Mouse (Mus musculus) lung, embryonic 15.5 days (tissue): ENCODE measurements around the gene Ptprt. TPM values are rescaled to one million over a fixed set of nuclear protein-coding genes. Genes with fewer than 3 reads are reported as not detected.

Experiments used
- ATAC-seq: fragments of 200-750 bp; cut with Nextera tagmentation; 2 replicates; pipeline ENCODE4 v1.8.0; 2017; ENCODE audit warnings: moderate number of reproducible peaks, borderline replicate concordance; ENCODE audit not compliant: low FRiP score, low TSS enrichment; ENCODE audit errors: extremely low read depth
- H3K27ac ChIP-seq: fragments of 300-500 bp; sonication (generic); 2 replicates; pipeline ENCODE4 v1.5.1; 2015; ENCODE audit warnings: moderate library complexity, mild to moderate bottlenecking, inconsistent platforms
- H3K27me3 ChIP-seq: fragments of 300-500 bp; sonication (generic); 2 replicates; pipeline ENCODE4 v1.6.1; 2015; ENCODE audit warnings: inconsistent platforms
- H3K36me3 ChIP-seq: fragments of 300-500 bp; sonication (generic); 2 replicates; pipeline ENCODE4 v1.6.1; 2015; ENCODE audit warnings: inconsistent platforms
- H3K4me1 ChIP-seq: fragments of 300-500 bp; sonication (generic); 2 replicates; pipeline ENCODE4 v1.6.1; 2015; ENCODE audit warnings: inconsistent platforms
- H3K4me2 ChIP-seq: fragments of 300-500 bp; sonication (generic); 2 replicates; pipeline ENCODE4 v1.6.1; 2015; ENCODE audit warnings: inconsistent platforms, mild to moderate bottlenecking, moderate library complexity
- H3K4me3 ChIP-seq: fragments of 300-500 bp; sonication (generic); 2 replicates; pipeline ENCODE4 v1.5.1; 2015; ENCODE audit warnings: mild to moderate bottlenecking, inconsistent platforms
- H3K9ac ChIP-seq: fragments of 300-500 bp; sonication (generic); 2 replicates; pipeline ENCODE4 v1.6.1; 2015; ENCODE audit warnings: inconsistent platforms
- H3K9me3 ChIP-seq: fragments of 300-500 bp; sonication (generic); 2 replicates; pipeline ENCODE4 v1.6.1; 2016; ENCODE audit warnings: inconsistent platforms
- WGBS: fragments of 180-500 bp; shearing (Covaris S2); methylation state at CpG from one replicate; pipeline ENCODE4 v1.1.7; 2015; 5-methylcytosine and 5-hydroxymethylcytosine counted together
- polyA plus RNA-seq: library from polyadenylated mRNA; unstranded; fragments of >200 nt; fragmentation: Nextera tagmentation; extraction: Ambion mirVana; gene quantifications from 2 replicates; pipeline ENCODE4 v1.2.1, GENCODE M21; 2015

Ptprt gene
- polyA plus RNA-seq, 1 experiment from 2014 or later = 1.6 TPM

DNA sequence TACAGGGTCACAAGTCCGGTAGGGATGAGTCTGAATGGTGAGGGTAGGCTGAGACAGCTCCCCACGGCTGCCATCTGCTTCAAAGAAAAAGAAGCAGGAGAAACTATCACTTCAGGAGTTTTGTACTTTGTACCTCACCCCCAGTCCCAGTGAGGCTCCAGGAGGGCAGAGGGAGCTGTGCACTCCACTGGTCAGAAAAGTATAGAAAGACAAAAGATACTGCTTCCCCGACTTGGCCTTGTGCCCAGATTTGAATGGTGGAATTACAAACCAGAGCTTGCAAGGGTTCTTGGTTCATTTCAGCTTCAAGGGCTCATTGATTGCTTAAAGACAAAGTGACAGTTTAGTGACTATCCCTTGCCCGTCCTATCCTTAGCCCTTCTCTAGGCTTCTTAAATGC is 1053.6 kb downstream of the Ptprt start:
- no peak overlapping the region for H3K4me2 ChIP-seq
- H3K9ac ChIP-seq = no peak overlapping the region
- no peaks in the 10 kb centered on the region for H3K4me1 ChIP-seq
- H3K27me3 ChIP-seq = no peaks in the 10 kb centered on the region
- H3K9me3 ChIP-seq = no peaks in the 10 kb centered on the region
- no peak for ATAC-seq
- H3K4me3 ChIP-seq = no peak overlapping the region
- no peaks in the 10 kb centered on the region for H3K36me3 ChIP-seq
- no peak overlapping the region for H3K27ac ChIP-seq
- WGBS = 70% methylated on average over 4 of the region's 4 CpGs

DNA sequence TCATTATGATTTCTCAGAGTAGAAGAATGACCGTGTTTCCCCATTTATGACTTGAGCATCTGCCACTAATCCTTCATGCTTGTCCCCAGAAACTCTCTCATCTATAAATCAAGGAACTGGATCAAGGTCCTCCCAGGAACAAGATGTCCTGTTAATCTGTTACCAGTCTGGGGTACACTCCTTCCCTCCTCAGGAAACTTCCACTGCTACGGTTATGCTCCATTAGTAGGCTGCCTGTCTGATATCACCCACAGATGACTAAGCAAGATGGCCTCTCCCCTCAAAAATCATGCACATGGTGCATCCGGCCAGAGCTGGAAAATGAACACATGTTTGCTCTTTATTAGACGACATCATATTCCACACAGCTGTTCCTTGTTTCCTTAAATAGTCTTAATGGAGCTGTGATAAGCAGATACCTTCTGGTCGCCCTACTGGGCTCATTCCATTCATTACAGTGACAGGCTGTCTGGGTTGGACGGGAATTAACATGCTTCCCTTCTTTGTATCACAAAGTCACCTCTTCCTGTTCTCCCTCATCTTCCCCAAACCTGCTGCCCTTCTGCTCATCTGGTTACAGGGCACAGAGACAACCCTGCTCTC is 1060.6 kb downstream of the Ptprt start:
- no peak for ATAC-seq
- 40% methylated on average over 6 of the region's 6 CpGs for WGBS

DNA sequence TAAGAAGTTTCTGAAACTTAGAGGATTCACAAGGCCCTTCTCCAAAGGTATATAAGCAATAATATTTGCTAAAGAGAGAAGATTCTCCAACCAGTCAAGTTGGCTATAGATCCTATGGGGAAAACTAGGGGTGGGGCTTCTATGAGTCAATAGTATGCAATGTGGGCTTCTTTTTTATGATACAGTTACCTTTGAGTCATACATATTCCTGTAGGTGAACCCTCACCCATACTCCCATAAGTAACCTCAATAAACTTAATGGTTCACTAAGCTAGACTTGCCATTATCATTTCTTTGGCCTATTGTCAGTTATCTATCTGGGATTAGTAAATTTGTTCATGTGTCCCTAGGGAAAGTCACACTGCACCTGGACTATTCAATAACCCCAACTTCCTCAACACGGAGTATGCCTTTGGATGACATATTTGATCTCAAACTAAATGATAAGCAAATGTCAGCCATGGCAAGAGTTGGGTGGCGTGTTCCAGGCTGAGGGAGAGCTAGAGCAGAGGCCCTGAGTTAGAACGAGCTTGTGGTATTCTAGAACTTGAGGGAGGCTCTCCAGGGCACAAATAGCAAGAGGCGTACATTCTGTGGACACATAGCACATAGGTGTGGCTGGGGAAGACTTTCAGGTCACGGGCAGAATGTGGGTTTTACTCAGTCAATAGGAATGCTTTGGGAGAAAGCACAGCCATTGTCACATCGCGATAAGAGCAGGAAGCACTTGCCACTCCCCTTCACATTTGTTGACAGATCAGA is 1067.4 kb downstream of the Ptprt start:
- 68% methylated on average over 7 of the region's 7 CpGs for WGBS
- Histone ChIP-seq H3K4me3 (no peak overlapping the region), H3K9ac (no peak overlapping the region), H3K27ac (no peak overlapping the region), H3K9me3 (no peaks in the 10 kb centered on the region), H3K36me3 (no peaks in the 10 kb centered on the region), H3K4me1 (no peaks in the 10 kb centered on the region), H3K4me2 (no peak overlapping the region), H3K27me3 (no peaks in the 10 kb centered on the region)
- ATAC-seq = no peak

More for the DNA sequence above, 1060.6 kb downstream of the Ptprt start:
- Histone ChIP-seq H3K9ac (no peak overlapping the region), H3K4me1 (no peaks in the 10 kb centered on the region), H3K27me3 (no peaks in the 10 kb centered on the region), H3K4me3 (no peak overlapping the region), H3K36me3 (no peaks in the 10 kb centered on the region), H3K9me3 (no peaks in the 10 kb centered on the region), H3K4me2 (no peak overlapping the region), H3K27ac (no peak overlapping the region)

DNA sequence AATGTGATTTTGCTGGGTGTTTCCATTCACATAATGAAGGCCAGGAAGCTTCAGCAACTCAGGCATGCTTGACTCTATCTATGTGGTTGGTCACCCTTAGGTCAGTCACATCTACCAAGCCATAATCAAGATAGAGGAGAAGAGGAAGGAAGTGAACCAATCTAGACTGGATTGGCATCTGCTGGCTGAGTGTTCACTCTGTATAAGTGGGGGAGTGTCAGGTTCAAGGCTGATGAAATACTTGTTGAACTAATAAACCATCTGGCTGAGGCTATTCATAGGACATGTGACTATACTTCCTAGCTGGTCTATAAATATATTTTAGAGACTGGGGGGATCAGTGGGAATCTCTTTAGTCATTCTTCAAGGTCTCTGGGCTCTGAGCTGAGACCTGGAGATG is 1086.5 kb downstream of the Ptprt start:
- Histone ChIP-seq H3K27me3 (no peaks in the 10 kb centered on the region), H3K4me2 (no peak overlapping the region), H3K9ac (no peak overlapping the region), H3K4me3 (no peak overlapping the region), H3K9me3 (no peaks in the 10 kb centered on the region), H3K27ac (no peak overlapping the region), H3K4me1 (peaks cover 12% of the 10 kb centered on the region; the same call in 1 of the 2 replicates), H3K36me3 (no peaks in the 10 kb centered on the region)
- ATAC-seq = no peak

DNA sequence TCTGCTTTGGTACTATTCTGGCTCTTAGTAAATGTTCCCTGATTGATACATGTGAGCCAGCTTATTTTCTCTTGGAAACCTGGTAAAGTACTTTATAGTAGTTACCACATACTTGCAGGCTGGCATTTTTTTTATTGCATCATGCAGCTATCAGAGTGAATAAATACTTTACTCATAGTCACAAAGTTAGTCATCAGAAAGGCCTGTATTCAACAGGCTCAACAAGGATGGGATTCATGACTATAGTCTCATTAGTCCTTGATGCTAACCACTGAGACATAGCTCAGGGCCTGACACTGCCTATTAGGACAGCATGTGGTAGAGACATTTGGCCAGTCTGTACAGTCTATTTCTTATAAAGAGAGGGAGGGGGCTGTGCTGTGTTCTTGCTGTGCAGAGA is 1088.7 kb downstream of the Ptprt start:
- Histone ChIP-seq H3K4me3 (no peak overlapping the region), H3K36me3 (no peaks in the 10 kb centered on the region), H3K27me3 (no peaks in the 10 kb centered on the region), H3K4me2 (no peak overlapping the region), H3K4me1 (peaks cover 12% of the 10 kb centered on the region; the same call in 1 of the 2 replicates), H3K9me3 (no peaks in the 10 kb centered on the region), H3K27ac (no peak overlapping the region), H3K9ac (no peak overlapping the region)
- no peak for ATAC-seq

DNA sequence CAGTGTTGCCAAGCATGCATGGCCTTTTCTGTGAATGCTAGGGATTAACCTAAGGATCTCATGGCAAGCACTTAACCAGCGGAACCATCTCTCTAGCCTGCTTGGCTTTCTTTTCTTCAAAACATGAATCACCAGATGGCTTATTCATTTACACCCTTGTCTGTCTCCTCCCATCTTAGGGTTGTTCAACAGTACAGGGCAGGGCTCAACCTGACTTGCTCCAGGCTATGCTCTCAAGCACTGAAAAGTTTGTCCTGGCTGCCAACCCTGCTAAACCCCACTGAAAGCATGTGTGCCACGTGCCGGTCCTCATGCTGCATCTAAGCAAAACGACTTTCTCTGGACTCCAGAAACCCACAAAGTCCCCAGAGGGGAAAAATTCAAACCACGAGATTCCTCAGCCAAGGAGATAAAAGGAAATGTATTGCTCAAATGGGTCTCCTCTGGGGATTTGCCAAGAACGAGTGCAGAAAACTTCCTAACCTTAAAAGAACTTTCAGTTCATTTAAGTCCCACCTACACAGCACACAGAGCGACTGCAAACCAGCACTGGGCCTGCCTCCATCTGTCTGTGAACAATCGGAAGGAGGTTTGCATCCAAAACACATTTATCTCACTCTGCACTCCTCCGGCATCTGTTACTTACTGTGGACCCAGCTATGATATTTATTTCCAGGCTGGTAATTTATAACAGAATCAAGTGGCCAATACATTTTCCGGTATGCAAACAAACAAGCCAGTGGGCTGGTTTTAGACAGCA is 1090.5 kb downstream of the Ptprt start:
- Histone ChIP-seq H3K36me3 (no peaks in the 10 kb centered on the region), H3K27ac (no peak overlapping the region), H3K4me1 (peaks cover 12% of the 10 kb centered on the region; the same call in 1 of the 2 replicates), H3K27me3 (no peaks in the 10 kb centered on the region), H3K9ac (no peak overlapping the region), H3K4me3 (no peak overlapping the region), H3K4me2 (no peak overlapping the region; the same call in 1 of the 2 replicates), H3K9me3 (no peaks in the 10 kb centered on the region)
- WGBS = 42% methylated on average over 10 of the region's 10 CpGs
- 0 out of 2 replicates have a peak, but pooled peaks have one; percentile 39 for ATAC-seq

DNA sequence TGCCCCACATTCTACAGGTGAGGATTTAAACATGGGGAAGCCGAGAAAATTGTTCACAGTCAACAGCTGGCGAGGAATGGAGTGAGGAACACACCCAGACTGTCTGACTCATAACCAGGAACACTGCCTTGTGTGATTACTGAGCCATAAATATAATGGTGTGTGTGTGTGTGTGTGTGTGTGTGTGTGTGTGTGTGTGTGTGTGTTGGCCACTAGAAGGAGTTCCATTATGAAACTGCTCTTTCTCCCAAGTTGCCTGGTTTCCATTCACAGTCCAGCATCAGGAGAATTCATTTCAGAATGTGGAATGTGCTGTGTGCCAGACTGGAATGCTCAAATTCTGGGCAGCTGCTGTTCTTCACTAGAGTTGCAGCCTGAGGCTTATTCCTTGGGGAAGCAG is 1099.4 kb downstream of the Ptprt start:
- 80% methylated on average over 2 of the region's 2 CpGs for WGBS
- Histone ChIP-seq H3K9ac (no peak overlapping the region), H3K36me3 (no peaks in the 10 kb centered on the region), H3K27ac (no peak overlapping the region), H3K27me3 (no peaks in the 10 kb centered on the region), H3K9me3 (no peaks in the 10 kb centered on the region), H3K4me1 (no peaks in the 10 kb centered on the region), H3K4me3 (no peak overlapping the region), H3K4me2 (no peak overlapping the region)
- ATAC-seq = no peak

DNA sequence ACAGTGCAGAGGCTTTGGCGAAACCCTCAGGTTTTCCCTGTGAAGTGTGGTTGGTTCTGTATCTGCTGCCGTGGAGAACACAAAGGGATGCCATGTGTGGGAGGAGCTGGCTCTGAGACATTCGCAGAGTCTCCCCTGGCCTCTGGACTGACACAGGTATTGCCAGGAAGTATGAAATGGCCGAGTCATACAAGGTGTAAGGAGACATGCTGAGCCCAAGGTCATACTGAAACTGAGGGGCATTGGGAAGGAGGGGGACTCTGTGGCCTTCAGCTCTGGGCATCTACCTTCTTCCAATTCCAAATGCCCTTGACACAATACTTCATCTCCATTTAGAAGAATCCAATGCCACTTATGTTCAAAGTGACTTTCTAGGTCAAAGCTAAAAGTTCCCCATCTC is 1103.1 kb downstream of the Ptprt start:
- Histone ChIP-seq H3K27ac (no peak overlapping the region), H3K36me3 (no peaks in the 10 kb centered on the region), H3K9me3 (no peaks in the 10 kb centered on the region), H3K4me3 (no peak overlapping the region), H3K9ac (no peak overlapping the region), H3K4me1 (no peaks in the 10 kb centered on the region), H3K27me3 (no peaks in the 10 kb centered on the region), H3K4me2 (no peak overlapping the region)
- ATAC-seq = no peak
- WGBS = 71% methylated on average over 4 of the region's 4 CpGs

DNA sequence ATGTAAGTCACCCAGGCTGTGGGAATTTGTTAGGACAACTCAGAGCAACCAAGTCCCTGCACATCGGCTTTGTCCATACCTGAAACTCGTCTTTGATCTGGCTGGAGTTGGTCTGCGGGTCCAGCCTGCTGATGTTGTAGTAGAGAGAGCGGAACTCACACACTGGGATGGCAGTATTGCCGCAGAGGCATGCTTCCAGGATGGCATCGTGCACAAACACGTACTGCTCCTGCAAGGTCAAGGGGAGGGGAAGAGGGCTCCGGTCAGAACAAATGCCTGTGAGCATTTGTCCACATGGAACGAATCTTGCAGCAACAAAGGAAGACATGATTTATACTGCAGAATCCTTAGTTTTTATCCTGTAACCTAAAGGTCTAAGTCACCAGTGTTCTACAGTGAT is 1107.3 kb downstream of the Ptprt start:
- Histone ChIP-seq H3K4me1 (no peaks in the 10 kb centered on the region), H3K27ac (no peak overlapping the region), H3K4me3 (no peak overlapping the region), H3K9ac (no peak overlapping the region), H3K4me2 (no peak overlapping the region), H3K27me3 (no peaks in the 10 kb centered on the region), H3K36me3 (no peaks in the 10 kb centered on the region), H3K9me3 (no peaks in the 10 kb centered on the region)
- no peak for ATAC-seq
- 61% methylated on average over 9 of the region's 9 CpGs for WGBS

DNA sequence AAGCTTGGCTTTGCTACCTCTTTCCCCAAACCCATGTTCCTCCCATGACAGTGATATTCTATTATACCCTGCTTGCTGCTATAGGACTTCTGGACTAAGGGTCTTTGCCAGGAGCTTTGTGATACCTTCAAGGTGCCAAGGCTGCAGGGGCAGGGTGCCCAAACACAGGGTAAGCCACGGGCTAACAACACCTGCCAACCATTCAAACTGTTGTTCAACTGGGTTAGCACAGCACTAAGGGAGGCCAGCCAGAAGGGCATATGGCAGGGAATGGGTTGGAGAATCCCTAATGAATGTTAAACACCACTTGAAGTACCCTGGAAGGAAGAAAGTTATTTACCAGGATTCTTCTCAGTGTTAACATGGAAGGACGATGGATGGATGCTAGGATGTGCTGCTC is 1108.9 kb downstream of the Ptprt start:
- WGBS = 75% methylated on average over 2 of the region's 2 CpGs
- no peak overlapping the region for H3K4me2 ChIP-seq

DNA sequence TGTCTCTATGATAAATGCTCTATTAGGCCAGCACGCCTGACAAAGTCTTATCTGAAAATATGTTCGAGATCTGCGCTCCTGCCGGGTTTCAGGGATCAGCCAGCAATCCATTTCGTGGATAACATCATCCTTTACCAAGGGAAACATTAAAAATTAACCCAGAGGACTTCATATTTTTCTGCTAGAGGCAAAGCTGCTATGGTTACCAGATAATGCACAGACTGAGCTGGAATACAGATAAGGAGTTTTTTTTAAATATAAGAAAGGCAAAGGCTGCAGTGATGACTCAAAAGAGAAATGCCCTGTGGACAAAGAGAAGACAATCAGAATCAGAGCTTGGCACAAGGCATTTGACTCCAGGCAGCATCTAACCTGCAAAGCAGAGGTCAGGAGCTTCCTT is 1111.4 kb downstream of the Ptprt start:
- Histone ChIP-seq H3K9me3 (no peaks in the 10 kb centered on the region), H3K36me3 (no peaks in the 10 kb centered on the region), H3K27me3 (no peaks in the 10 kb centered on the region), H3K4me2 (no peak overlapping the region), H3K27ac (no peak overlapping the region), H3K9ac (no peak overlapping the region), H3K4me1 (no peaks in the 10 kb centered on the region), H3K4me3 (no peak overlapping the region)
- 21% methylated on average over 5 of the region's 5 CpGs for WGBS
- no peak for ATAC-seq

More for the DNA sequence above, 1108.9 kb downstream of the Ptprt start:
- Histone ChIP-seq H3K4me1 (no peaks in the 10 kb centered on the region), H3K9me3 (no peaks in the 10 kb centered on the region), H3K27ac (no peak overlapping the region), H3K9ac (no peak overlapping the region), H3K4me3 (no peak overlapping the region), H3K36me3 (no peaks in the 10 kb centered on the region), H3K27me3 (no peaks in the 10 kb centered on the region)
- no peak for ATAC-seq

DNA sequence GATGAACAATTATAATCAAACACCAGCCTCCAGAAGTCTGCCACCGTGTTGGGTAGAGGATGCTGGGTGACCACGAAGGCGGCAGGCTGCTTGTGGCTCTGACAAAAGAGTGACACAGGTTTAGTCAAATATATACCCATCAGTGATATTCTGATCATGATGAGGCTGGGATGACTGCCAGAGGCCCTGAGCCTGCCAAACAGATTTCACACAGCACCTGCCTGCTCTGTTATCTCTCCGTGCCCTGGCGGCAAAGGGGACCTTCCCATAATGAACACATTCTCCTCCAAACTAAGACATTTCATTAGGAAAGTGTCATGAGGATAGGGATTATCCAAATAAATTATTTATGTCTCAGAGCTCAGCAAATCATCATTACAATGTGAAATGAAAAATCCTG is 1113.6 kb downstream of the Ptprt start:
- Histone ChIP-seq H3K36me3 (no peaks in the 10 kb centered on the region), H3K9ac (no peak overlapping the region), H3K4me2 (no peak overlapping the region), H3K9me3 (no peaks in the 10 kb centered on the region), H3K27ac (no peak overlapping the region), H3K4me3 (no peak overlapping the region), H3K27me3 (no peaks in the 10 kb centered on the region), H3K4me1 (no peaks in the 10 kb centered on the region)
- no peak for ATAC-seq
- WGBS = 80% methylated on average over 5 of the region's 5 CpGs
